Mouse (Mus musculus): Measurements from ENCODE around the gene Rad9b.
"Not testable (repeated sequence)": the region's sequence is repeated elsewhere in the genome, so short reads cannot be mapped to it uniquely, and the experiment has no call there.

Rad9b gene

DNA sequence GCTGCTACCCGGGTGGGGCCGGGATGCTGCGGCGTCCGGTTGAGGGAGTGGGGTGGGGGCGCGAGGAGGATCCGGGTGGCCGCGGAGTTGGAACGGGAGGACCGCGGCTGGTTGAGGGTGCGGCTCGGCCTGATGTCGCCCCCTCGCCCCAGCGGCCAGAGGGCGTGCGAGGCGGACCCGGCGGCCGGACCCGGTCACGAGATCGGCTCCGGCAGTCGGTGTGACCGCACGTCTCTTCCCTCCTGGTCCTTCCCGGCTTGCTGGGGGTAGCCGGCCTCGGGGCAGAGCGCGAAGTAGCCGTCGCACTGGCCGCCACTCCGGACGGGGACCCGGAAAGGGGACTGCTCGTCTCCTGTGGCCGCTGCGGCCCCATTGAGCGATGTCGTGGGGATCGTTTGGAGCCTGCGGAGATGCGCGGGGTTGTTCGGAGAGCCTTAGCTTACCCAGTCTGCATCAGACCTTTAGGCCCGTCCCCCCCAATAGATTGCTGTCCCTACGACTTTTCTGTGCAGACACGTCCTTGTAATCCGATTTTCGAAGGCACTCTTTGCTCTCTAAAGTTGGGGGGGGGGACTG is 547 bp upstream of the Rad9b start:
- DNase-seq, result no peak

DNA sequence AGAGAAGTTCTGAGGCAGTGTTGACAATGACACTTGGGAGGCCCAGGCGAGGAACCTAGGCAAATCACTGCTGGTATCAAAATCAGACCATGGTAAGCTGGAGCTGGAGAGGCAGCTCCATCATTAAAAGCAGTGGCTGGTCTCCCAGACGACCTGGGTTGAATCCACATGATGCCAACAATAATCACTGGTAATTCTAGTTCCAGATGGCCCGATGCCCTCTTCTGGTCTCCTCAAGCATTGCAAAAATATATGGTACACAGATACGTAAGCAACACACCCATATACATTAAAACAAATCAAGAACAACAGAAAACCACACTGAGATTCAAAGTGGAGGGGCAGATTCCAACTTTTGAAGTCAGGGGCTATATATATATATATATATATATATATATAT is 8.3 kb downstream of the Rad9b start:
- no peak for DNase-seq

DNA sequence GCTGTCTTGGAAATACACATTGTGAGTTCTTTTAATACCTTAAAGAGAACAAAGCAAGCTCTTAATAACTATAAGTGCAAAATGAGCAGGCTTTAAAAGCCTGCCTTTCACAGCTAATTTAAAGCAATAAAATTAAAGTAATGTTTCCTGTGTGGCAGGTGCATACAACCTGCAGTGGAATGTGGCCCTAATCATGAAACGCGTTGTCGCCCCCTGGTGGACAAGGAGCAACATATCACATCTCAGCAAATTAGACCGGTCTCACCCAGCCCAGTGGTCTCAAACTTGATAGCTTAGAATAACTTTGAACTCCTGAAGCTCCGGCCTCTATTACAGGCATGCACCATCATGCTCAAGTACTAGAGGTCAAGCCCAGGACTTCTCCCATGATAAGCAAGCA is 9.8 kb downstream of the Rad9b start:
- DNase-seq, result peak; percentile 86 to 87

DNA sequence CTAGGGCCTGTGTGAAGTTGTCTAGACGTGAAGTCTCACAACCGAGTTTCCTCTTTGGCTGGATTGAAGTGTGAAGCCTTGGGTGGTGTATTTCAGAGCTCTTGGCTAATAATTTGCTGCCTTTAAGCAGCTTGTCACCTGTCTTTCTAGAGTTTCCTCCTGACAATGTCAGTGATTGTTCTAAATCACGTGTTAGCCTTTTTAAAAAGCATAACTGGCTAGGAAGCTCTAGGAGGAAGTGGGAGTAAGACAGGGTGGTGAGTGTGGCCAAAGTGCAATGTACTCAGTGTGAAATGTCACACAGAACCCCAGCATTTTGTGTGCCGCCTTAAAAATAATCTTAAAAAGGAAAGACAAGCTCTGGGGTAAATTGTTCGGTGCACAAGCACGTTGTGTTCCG is 10.3 kb downstream of the Rad9b start:
- no peak for DNase-seq

GRCm38 (mm10) chr5:122342874-122343273 is 11.2 kb downstream of the Rad9b start:
- DNase-seq, result no peak

GRCm38 (mm10) chr5:122336554-122337294 is 17.3 kb downstream of the Rad9b start:
- no peak for DNase-seq

- DNase-seq, result no peak
These were observed 19.4 kb downstream of the Rad9b start for GRCm38 (mm10) chr5:122334682-122335081.

DNA sequence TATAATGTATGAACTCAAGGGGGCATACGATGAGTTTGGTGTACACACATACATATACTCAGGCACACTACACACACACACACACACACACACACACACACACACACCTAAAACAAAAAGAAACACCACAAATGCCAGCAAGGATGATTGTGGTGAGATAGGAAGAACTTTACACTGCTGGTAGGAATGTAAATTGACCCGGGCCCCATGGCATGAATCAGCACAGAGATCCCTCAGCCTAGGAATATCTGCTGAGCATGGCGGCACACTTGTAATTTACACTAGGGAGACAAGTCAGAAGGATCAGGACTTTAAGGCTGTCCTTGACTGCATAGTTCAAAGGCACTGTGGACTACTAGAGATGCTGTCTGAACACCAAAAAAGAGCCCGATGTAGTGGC is 23.8 kb downstream of the Rad9b start:
- no peak for DNase-seq

DNA sequence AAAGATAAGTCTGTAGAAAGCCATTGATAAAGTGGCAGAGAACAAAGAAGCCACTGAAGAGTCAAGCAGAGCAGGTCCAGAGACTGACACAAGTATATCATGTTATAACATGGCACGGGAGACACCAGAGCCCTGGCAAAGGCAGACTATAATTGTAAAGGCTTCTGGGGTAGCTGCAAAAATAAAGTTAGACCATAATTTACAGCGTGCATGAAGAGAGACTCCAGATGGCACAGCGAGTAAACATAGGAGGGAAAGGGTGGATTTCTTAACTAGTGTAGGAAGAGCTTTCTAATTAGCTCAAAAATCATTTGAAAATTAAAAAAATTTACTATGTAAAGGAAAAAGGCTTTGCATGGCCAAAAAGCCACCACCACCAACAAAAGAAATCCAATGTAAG is 26.8 kb downstream of the Rad9b start:
- no peak for DNase-seq

GRCm38 (mm10) chr5:122325477-122325876 is 28.6 kb downstream of the Rad9b start:
- no peak for DNase-seq

DNA sequence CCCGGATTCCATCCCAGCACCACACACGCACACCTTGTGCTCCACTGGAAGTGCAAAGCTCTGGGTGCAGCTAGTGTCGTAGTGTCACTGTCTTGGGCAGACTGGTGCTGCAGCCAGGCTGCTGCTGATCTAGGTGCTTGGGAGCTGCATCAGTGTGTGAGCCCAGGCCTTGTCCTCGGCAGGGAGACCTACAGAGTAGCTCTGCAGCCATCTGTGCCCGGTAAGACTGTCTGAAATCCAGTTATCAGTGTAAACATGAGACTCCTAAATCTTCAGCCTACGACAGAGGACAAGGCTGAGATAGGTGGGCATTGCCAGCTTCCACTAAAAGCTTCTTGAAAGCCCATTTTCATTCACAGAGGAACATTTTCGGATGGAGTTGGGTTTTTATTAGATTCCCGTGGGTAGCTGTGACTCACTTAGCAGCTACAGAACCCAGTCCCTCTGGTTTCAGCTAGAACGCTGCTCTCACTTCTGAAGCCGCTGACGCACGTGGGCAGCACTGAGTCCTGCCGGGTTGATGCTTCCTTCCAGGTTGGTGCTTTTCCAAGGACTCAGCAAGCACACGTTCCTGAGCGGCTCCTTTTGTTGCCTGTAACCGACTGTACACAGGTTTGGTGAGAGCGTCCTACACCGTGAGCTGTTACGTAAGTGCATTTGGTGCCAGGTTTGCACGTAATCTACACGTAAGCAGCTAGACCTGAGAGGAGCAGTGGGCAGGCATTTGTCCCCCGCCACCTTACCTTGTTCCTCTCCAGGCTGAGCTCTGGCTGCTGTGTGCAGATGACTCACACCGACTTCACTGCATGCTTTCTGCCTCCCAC is 29.2 kb downstream of the Rad9b start:
- DNase-seq, result no peak

- no peak for DNase-seq
These were observed 30.5 kb downstream of the Rad9b start for GRCm38 (mm10) chr5:122323523-122323922.

GRCm38 (mm10) chr5:122320205-122320781 is 33.7 kb downstream of the Rad9b start:
- no peak for DNase-seq

- no peak for DNase-seq
These were observed 34.4 kb downstream of the Rad9b start for GRCm38 (mm10) chr5:122319474-122320204.

DNA sequence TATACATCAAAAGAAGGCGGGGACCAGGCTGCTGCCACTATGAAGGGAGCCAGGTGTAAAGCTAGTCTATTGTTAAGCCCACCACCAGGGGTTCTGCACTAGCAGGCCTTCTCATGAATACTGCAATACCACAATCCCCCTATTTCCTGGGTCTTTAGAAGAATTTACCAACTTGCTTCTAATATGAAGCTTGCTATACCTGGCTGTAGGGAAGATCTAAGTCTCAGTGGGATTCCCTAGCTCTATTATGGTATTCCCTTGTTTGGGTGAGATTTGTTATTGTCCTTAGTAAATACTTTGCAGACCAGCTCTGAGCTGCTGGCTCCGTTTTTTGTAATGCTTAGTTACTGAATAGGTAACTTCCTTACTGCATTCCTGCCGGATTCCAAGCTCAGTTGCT is 35.1 kb downstream of the Rad9b start:
- not testable (repeated sequence) for DNase-seq

DNA sequence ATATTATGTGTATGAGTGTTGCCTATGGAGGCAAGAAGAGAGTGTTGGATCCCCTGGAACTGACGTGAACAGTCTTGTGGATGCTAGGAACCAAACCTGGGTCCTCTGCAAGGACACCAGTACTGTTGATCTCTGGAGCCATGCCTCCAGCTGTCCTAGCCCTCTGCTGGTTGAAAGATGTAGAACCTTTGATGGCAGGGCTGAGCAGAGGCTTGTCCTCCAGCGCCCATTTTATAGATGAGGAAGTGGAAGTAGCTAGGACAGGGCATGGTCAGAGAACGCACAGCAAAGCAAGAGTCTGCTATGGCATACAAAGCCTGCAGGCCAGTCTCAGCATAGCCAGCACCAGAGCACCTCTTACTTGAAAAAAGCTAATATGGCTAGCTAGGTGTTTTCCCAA is 35.9 kb downstream of the Rad9b start:
- DNase-seq, result no peak

DNA sequence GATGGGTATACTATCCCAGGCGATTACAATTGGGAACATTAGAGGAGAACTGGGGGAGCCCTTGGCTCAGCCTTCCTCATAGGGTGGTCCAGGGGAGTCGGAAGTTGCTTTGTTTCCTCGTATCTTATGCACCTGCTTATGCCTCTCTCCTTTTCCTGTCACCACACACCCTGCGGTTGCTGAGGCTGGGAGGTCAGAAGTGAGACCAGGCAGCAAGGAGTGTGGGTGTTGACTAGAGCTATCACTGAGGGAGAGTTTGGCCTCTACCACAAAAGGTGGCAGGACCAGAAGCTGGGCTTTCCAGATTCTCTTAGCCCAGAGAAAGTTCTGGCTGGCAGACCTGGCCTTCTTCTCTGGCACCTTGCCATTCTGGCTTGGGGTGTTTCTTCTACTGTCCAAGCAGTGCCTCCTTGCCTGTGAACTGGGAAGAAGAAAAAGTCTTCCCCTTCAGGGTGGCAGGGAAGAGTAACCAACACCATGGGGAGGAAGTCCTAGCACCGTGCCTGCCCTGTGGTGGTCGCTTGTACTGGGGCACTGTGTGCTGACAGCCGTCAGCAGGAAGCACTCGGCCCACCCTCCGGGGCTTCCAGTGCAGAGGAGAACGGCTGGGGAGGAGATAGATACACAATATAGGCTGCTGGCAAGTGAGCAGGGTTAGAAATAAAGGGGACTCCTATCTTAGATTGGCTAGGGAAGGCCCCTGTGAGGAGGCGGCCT is 36.5 kb downstream of the Rad9b start:
- no peak for DNase-seq

DNA sequence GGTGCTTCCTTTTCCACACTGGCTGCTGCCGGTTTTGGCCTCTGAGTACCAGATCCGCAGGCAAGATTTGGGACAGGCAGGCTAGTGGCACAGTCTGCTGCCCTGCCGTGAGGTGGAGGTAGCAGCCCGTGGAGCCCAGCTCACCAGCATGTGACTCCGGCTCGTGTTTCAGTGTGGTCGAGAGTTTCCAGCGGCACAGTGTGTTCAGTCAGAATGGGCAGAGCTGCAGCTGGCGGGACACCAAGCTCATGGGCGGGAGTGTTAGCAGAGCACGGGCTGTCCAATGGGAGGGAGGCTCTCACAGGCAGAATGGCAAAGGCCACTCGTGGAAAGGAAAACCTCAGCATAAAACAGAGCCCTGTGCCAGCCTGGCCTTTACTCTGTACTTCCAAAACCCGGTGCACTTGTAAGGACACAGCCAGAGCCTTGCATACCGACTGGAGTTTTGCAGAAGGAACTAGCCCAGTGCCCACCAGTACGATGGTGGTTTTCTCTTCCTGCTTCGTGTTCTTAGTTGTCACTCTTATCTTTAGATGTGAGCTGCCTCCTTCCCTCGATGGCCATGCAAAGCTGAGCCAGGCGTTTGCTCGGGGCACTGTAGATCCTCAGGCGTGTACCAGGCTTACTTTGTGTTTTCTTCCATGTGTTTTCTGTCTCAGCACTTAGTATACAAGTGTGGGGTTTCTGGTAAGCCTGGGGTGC is 38.9 kb downstream of the Rad9b start:
- peak; percentile 79 to 88 for DNase-seq

DNA sequence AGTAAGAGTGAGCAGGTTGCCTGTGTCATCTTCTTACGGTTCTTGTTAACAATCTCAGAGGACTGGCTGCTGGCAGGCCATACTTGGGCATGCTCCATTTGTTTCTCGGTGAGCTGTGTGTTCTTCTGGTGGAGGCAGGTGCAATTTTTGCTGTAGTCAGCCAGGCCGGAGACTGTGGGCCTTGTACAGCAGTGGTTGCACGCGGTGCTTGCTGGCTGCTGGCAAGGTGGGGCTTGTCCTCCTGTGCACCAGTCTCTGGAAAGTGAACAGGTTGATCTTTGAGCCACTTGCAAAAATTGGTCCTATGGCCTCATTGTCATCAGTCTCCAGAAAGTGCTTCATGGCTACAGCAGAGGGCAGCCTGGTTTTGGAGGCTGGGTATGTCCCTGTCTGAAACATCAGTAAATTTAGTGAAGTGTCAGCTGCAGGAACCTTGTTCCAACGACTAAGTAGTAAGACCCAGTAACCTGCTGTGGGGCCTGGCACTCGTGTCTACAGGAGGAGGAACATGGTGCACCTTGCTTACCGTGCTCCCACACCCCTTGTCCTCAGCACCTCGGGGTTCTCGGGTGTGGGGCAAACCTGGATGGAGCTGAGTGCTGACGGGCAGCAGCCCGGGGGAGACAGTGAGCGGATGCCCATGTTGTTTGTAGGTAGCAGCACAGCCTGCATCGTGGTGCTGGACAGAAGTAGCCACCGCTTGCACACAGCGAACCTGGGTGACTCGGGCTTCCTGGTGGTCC is 40.9 kb downstream of the Rad9b start:
- peak in 1 of 2 experiments; percentile 44 for DNase-seq

- DNase-seq, result no peak
These were observed 41.7 kb downstream of the Rad9b start for GRCm38 (mm10) chr5:122312346-122312745.

DNA sequence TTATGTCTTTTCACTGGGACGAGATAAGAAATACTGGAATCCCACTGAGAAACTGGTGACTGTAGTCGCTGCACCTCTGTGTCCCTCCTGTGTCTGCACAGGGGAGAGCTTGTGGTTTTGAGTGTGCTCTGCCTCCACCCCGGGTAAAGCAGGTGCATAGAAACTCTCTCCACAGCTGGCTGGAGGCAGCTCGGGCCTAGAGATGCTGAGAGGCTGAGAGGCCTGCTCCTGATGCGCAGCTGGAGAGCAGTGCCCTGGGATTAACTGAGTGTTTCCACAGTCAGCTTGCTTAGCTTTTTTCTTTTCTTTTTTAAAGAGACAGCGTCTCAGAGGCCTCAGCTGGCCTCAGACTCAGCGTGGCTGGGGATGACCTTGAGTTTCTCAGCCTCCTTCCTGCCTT is 42.3 kb downstream of the Rad9b start:
- DNase-seq, result no peak

Data from kidney, postnatal 4 days (tissue).